Mouse (Mus musculus): ENCODE results near the gene Zcchc7. TPM values are rescaled to one million over a fixed set of nuclear protein-coding genes. Genes with fewer than 3 reads are reported as not detected.

The Zcchc7 gene
- polyA plus RNA-seq, 1 experiment: 41.8 TPM

- Histone ChIP-seq H3K9me3 (replicated peaks; ENCODE audit: control insufficient read depth, insufficient read depth, low read length, poor library complexity, severe bottlenecking) (no peaks in the 10 kb centered on the region), H3K4me3 (ENCODE audit: low read depth, low read length) (peak overlapping the region; percentile 40), H3K27ac (ENCODE audit: insufficient read depth, low read length) (no peak overlapping the region), H3K36me3 (ENCODE audit: control insufficient read depth, insufficient read depth, low read length, poor library complexity, severe bottlenecking) (no peaks in the 10 kb centered on the region), H3K9ac (ENCODE audit: low read depth, poor library complexity, severe bottlenecking) (no peak overlapping the region), H3K27me3 (ENCODE audit: control insufficient read depth, insufficient read depth, low read length, poor library complexity, severe bottlenecking) (no peaks in the 10 kb centered on the region), H3K4me1 (ENCODE audit: control insufficient read depth, insufficient read depth, low read length) (peaks cover 2% of the 10 kb centered on the region)
- TF ChIP-seq POLR2A (IDR thresholded peaks at IDR 0.05; ENCODE audit: insufficient read depth, low read length): no peak
- no peak for TF ChIP-seq CTCF (IDR thresholded peaks at IDR 0.05; ENCODE audit: low read depth, low read length)
- TF ChIP-seq EP300 (IDR thresholded peaks at IDR 0.05; ENCODE audit: insufficient read depth, low read depth, low read length): no peak
Observed at GRCm38 (mm10) chr4:44973871-44974270, 218.2 kb downstream of the Zcchc7 start.

- H3K36me3 ChIP-seq (ENCODE audit: control insufficient read depth, insufficient read depth, low read length, poor library complexity, severe bottlenecking): no peaks in the 10 kb centered on the region
- TF ChIP-seq POLR2A (IDR thresholded peaks at IDR 0.05; ENCODE audit: insufficient read depth, low read length) (no peak), EP300 (IDR thresholded peaks at IDR 0.05; ENCODE audit: insufficient read depth, low read depth, low read length) (no peak), CTCF (IDR thresholded peaks at IDR 0.05; ENCODE audit: low read depth, low read length) (no peak)
- no peaks in the 10 kb centered on the region for H3K9me3 ChIP-seq (replicated peaks; ENCODE audit: control insufficient read depth, insufficient read depth, low read length, poor library complexity, severe bottlenecking)
- peaks cover 2% of the 10 kb centered on the region for H3K4me1 ChIP-seq (ENCODE audit: control insufficient read depth, insufficient read depth, low read length)
- H3K9ac ChIP-seq (ENCODE audit: low read depth, poor library complexity, severe bottlenecking): no peak overlapping the region
- H3K27me3 ChIP-seq (ENCODE audit: control insufficient read depth, insufficient read depth, low read length, poor library complexity, severe bottlenecking): no peaks in the 10 kb centered on the region
- no peak overlapping the region for H3K4me3 ChIP-seq (ENCODE audit: low read depth, low read length)
- no peak overlapping the region for H3K27ac ChIP-seq (ENCODE audit: insufficient read depth, low read length)
Observed at GRCm38 (mm10) chr4:44974331-44974730, 218.7 kb downstream of the Zcchc7 start.

- Histone ChIP-seq H3K4me3 (ENCODE audit: low read depth, low read length) (no peak overlapping the region), H3K9me3 (replicated peaks; ENCODE audit: control insufficient read depth, insufficient read depth, low read length, poor library complexity, severe bottlenecking) (no peaks in the 10 kb centered on the region), H3K36me3 (ENCODE audit: control insufficient read depth, insufficient read depth, low read length, poor library complexity, severe bottlenecking) (no peaks in the 10 kb centered on the region), H3K4me1 (ENCODE audit: control insufficient read depth, insufficient read depth, low read length) (peaks cover 2% of the 10 kb centered on the region), H3K27ac (ENCODE audit: insufficient read depth, low read length) (no peak overlapping the region), H3K27me3 (ENCODE audit: control insufficient read depth, insufficient read depth, low read length, poor library complexity, severe bottlenecking) (no peaks in the 10 kb centered on the region), H3K9ac (ENCODE audit: low read depth, poor library complexity, severe bottlenecking) (no peak overlapping the region)
- TF ChIP-seq EP300 (IDR thresholded peaks at IDR 0.05; ENCODE audit: insufficient read depth, low read depth, low read length): no peak
- TF ChIP-seq CTCF (IDR thresholded peaks at IDR 0.05; ENCODE audit: low read depth, low read length): no peak
- TF ChIP-seq POLR2A (IDR thresholded peaks at IDR 0.05; ENCODE audit: insufficient read depth, low read length): no peak
Observed at GRCm38 (mm10) chr4:44976026-44976615, 220.4 kb downstream of the Zcchc7 start.

GRCm38 (mm10) chr4:44976921-44977710 is 221.4 kb downstream of the Zcchc7 start:
- Histone ChIP-seq H3K27me3 (ENCODE audit: control insufficient read depth, insufficient read depth, low read length, poor library complexity, severe bottlenecking) (no peaks in the 10 kb centered on the region), H3K4me1 (ENCODE audit: control insufficient read depth, insufficient read depth, low read length) (peaks cover 2% of the 10 kb centered on the region), H3K4me3 (ENCODE audit: low read depth, low read length) (no peak overlapping the region), H3K36me3 (ENCODE audit: control insufficient read depth, insufficient read depth, low read length, poor library complexity, severe bottlenecking) (no peaks in the 10 kb centered on the region), H3K9ac (ENCODE audit: low read depth, poor library complexity, severe bottlenecking) (no peak overlapping the region), H3K27ac (ENCODE audit: insufficient read depth, low read length) (no peak overlapping the region), H3K9me3 (replicated peaks; ENCODE audit: control insufficient read depth, insufficient read depth, low read length, poor library complexity, severe bottlenecking) (no peaks in the 10 kb centered on the region)
- TF ChIP-seq EP300 (IDR thresholded peaks at IDR 0.05; ENCODE audit: insufficient read depth, low read depth, low read length): no peak
- TF ChIP-seq CTCF (IDR thresholded peaks at IDR 0.05; ENCODE audit: low read depth, low read length): peak; percentile 60

- Histone ChIP-seq H3K9me3 (replicated peaks; ENCODE audit: control insufficient read depth, insufficient read depth, low read length, poor library complexity, severe bottlenecking) (no peaks in the 10 kb centered on the region), H3K9ac (ENCODE audit: low read depth, poor library complexity, severe bottlenecking) (no peak overlapping the region), H3K27me3 (ENCODE audit: control insufficient read depth, insufficient read depth, low read length, poor library complexity, severe bottlenecking) (no peaks in the 10 kb centered on the region), H3K36me3 (ENCODE audit: control insufficient read depth, insufficient read depth, low read length, poor library complexity, severe bottlenecking) (no peaks in the 10 kb centered on the region), H3K27ac (ENCODE audit: insufficient read depth, low read length) (no peak overlapping the region), H3K4me1 (ENCODE audit: control insufficient read depth, insufficient read depth, low read length) (peaks cover 9% of the 10 kb centered on the region), H3K4me3 (ENCODE audit: low read depth, low read length) (no peak overlapping the region)
- TF ChIP-seq POLR2A (IDR thresholded peaks at IDR 0.05; ENCODE audit: insufficient read depth, low read length): no peak
- no peak for TF ChIP-seq EP300 (IDR thresholded peaks at IDR 0.05; ENCODE audit: insufficient read depth, low read depth, low read length)
- no peak for TF ChIP-seq CTCF (IDR thresholded peaks at IDR 0.05; ENCODE audit: low read depth, low read length)
Observed at GRCm38 (mm10) chr4:44978175-44978574, 222.5 kb downstream of the Zcchc7 start.

GRCm38 (mm10) chr4:44979794-44980338 is 224.2 kb downstream of the Zcchc7 start:
- Histone ChIP-seq H3K27me3 (ENCODE audit: control insufficient read depth, insufficient read depth, low read length, poor library complexity, severe bottlenecking) (no peaks in the 10 kb centered on the region), H3K9me3 (replicated peaks; ENCODE audit: control insufficient read depth, insufficient read depth, low read length, poor library complexity, severe bottlenecking) (no peaks in the 10 kb centered on the region), H3K4me3 (ENCODE audit: low read depth, low read length) (no peak overlapping the region), H3K9ac (ENCODE audit: low read depth, poor library complexity, severe bottlenecking) (no peak overlapping the region), H3K4me1 (ENCODE audit: control insufficient read depth, insufficient read depth, low read length) (peaks cover 7% of the 10 kb centered on the region), H3K27ac (ENCODE audit: insufficient read depth, low read length) (no peak overlapping the region), H3K36me3 (ENCODE audit: control insufficient read depth, insufficient read depth, low read length, poor library complexity, severe bottlenecking) (no peaks in the 10 kb centered on the region)
- TF ChIP-seq EP300 (IDR thresholded peaks at IDR 0.05; ENCODE audit: insufficient read depth, low read depth, low read length) (no peak), POLR2A (IDR thresholded peaks at IDR 0.05; ENCODE audit: insufficient read depth, low read length) (no peak), CTCF (IDR thresholded peaks at IDR 0.05; ENCODE audit: low read depth, low read length) (no peak)

Data from ES-Bruce4 (cell line).